Mouse (Mus musculus) limb, embryonic 10.5 days (tissue): ENCODE measurements around the gene Slk. TPM values are rescaled to one million over a fixed set of nuclear protein-coding genes. Genes with fewer than 3 reads are reported as not detected.
"Not testable (repeated sequence)": the region's sequence is repeated elsewhere in the genome, so short reads cannot be mapped to it uniquely, and the experiment has no call there.

ENCODE experiments used
- DNase-seq: peaks from one replicate; pipeline ENCODE4 v3.0.0-alpha.2; 2017; ENCODE audit warnings: low spot score
- H3K27ac ChIP-seq: fragments of 300-500 bp; sonication (generic); 2 replicates; pipeline ENCODE4 v1.5.1; 2016; ENCODE audit warnings: mild to moderate bottlenecking
- H3K27me3 ChIP-seq: fragments of 300-500 bp; sonication (generic); 2 replicates; pipeline ENCODE4 v1.6.1; 2016; ENCODE audit warnings: low read depth, mild to moderate bottlenecking; ENCODE audit not compliant: poor library complexity, severe bottlenecking
- H3K36me3 ChIP-seq: fragments of 300-500 bp; sonication (generic); 2 replicates; pipeline ENCODE4 v1.6.1; 2016; ENCODE audit warnings: mild to moderate bottlenecking, moderate library complexity
- H3K4me1 ChIP-seq: fragments of 300-500 bp; sonication (generic); 2 replicates; pipeline ENCODE4 v1.6.1; 2016
- H3K4me3 ChIP-seq: fragments of 300-500 bp; sonication (generic); 2 replicates; pipeline ENCODE4 v1.5.1; 2016; ENCODE audit warnings: mild to moderate bottlenecking, moderate library complexity
- H3K9me3 ChIP-seq: fragments of 300-500 bp; sonication (generic); replicated peaks from 2 replicates; pipeline ENCODE4 v1.6.1; 2016; ENCODE audit warnings: mild to moderate bottlenecking
- WGBS: fragments of 180-500 bp; shearing (Covaris S2); methylation state at CpG from one replicate; pipeline ENCODE4 v1.1.7; 2016; 5-methylcytosine and 5-hydroxymethylcytosine counted together
- polyA plus RNA-seq: library from polyadenylated mRNA; unstranded; fragments of >200 nt; fragmentation: Nextera tagmentation; extraction: Ambion mirVana; gene quantifications from 2 replicates; pipeline ENCODE4 v1.2.1, GENCODE M21; 2016

Gene Slk
- polyA plus RNA-seq, 1 experiment from 2014 or later: 9.1 TPM

- WGBS: 86% methylated on average over 9 of the region's 9 CpGs
Measured at GRCm38 (mm10) chr19:47549174-47549573, 30.3 kb upstream of the Slk start.

GRCm38 (mm10) chr19:47549584-47549983 is 29.9 kb upstream of the Slk start:
- DNase-seq: no peak
- peaks cover 6% of the 10 kb centered on the region; the same call in 1 of the 2 replicates for H3K4me1 ChIP-seq
- 88% methylated on average over 4 of the region's 4 CpGs for WGBS
- no peak overlapping the region for H3K27ac ChIP-seq
- no peaks in the 10 kb centered on the region for H3K27me3 ChIP-seq
- H3K36me3 ChIP-seq: no peaks in the 10 kb centered on the region
- H3K9me3 ChIP-seq: no peaks in the 10 kb centered on the region
- H3K4me3 ChIP-seq: no peak overlapping the region

More at GRCm38 (mm10) chr19:47549174-47549573, 30.3 kb upstream of the Slk start:
- Histone ChIP-seq H3K27ac (no peak overlapping the region), H3K27me3 (no peaks in the 10 kb centered on the region), H3K4me3 (no peak overlapping the region), H3K9me3 (no peaks in the 10 kb centered on the region), H3K36me3 (no peaks in the 10 kb centered on the region), H3K4me1 (peaks cover 6% of the 10 kb centered on the region; the same call in 1 of the 2 replicates)
- DNase-seq: no peak

GRCm38 (mm10) chr19:47559145-47559544 is 20.3 kb upstream of the Slk start:
- Histone ChIP-seq H3K36me3 (no peaks in the 10 kb centered on the region), H3K27me3 (0 out of 2 replicates have a peak, but pooled peaks cover under 1% of the 10 kb centered on the region), H3K27ac (no peak overlapping the region), H3K4me1 (peaks cover 11% of the 10 kb centered on the region), H3K9me3 (no peaks in the 10 kb centered on the region), H3K4me3 (no peak overlapping the region)
- DNase-seq: no peak
- 88% methylated on average over 5 of the region's 5 CpGs for WGBS

GRCm38 (mm10) chr19:47559751-47560512 is 19.5 kb upstream of the Slk start:
- peak; percentile 18 for DNase-seq
- 73% methylated on average over 14 of the region's 14 CpGs for WGBS
- Histone ChIP-seq H3K9me3 (no peaks in the 10 kb centered on the region), H3K27me3 (0 out of 2 replicates have a peak, but pooled peaks cover 3% of the 10 kb centered on the region), H3K36me3 (no peaks in the 10 kb centered on the region), H3K4me3 (no peak overlapping the region), H3K4me1 (peaks cover 12% of the 10 kb centered on the region), H3K27ac (no peak overlapping the region)

GRCm38 (mm10) chr19:47560544-47561161 is 18.8 kb upstream of the Slk start:
- Histone ChIP-seq H3K4me1 (peaks cover 17% of the 10 kb centered on the region), H3K9me3 (no peaks in the 10 kb centered on the region), H3K27ac (no peak overlapping the region), H3K27me3 (0 out of 2 replicates have a peak, but pooled peaks cover 3% of the 10 kb centered on the region), H3K4me3 (no peak overlapping the region), H3K36me3 (no peaks in the 10 kb centered on the region)
- DNase-seq: peak; percentile 23
- WGBS: 88% methylated on average over 12 of the region's 12 CpGs

GRCm38 (mm10) chr19:47561996-47562441 is 17.5 kb upstream of the Slk start:
- DNase-seq: peak; percentile 26
- Histone ChIP-seq H3K4me3 (no peak overlapping the region), H3K27me3 (0 out of 2 replicates have a peak, but pooled peaks cover 3% of the 10 kb centered on the region), H3K9me3 (no peaks in the 10 kb centered on the region), H3K4me1 (peaks cover 19% of the 10 kb centered on the region), H3K36me3 (no peaks in the 10 kb centered on the region), H3K27ac (no peak overlapping the region)
- 33% methylated on average over 5 of the region's 5 CpGs for WGBS

- no peak overlapping the region for H3K27ac ChIP-seq
- 0 out of 2 replicates have a peak, but pooled peaks cover 3% of the 10 kb centered on the region for H3K27me3 ChIP-seq
- no peaks in the 10 kb centered on the region for H3K36me3 ChIP-seq
- H3K4me1 ChIP-seq: peaks cover 19% of the 10 kb centered on the region
- no peak overlapping the region for H3K4me3 ChIP-seq
- no peaks in the 10 kb centered on the region for H3K9me3 ChIP-seq
- 38% methylated on average over 13 of the region's 13 CpGs for WGBS
- DNase-seq: no peak
Measured at GRCm38 (mm10) chr19:47563715-47564114, 15.8 kb upstream of the Slk start.

GRCm38 (mm10) chr19:47565031-47565654 is 14.3 kb upstream of the Slk start:
- no peak overlapping the region for H3K4me3 ChIP-seq
- H3K4me1 ChIP-seq: peaks cover 19% of the 10 kb centered on the region
- DNase-seq: peak; percentile 24
- H3K27ac ChIP-seq: no peak overlapping the region
- WGBS: 75% methylated on average over 17 of the region's 17 CpGs
- no peaks in the 10 kb centered on the region for H3K9me3 ChIP-seq
- 0 out of 2 replicates have a peak, but pooled peaks cover 3% of the 10 kb centered on the region for H3K27me3 ChIP-seq
- H3K36me3 ChIP-seq: no peaks in the 10 kb centered on the region

- 77% methylated on average over 8 of the region's 8 CpGs for WGBS
- Histone ChIP-seq H3K4me3 (no peak overlapping the region), H3K27me3 (0 out of 2 replicates have a peak, but pooled peaks cover 3% of the 10 kb centered on the region), H3K9me3 (no peaks in the 10 kb centered on the region), H3K27ac (no peak overlapping the region), H3K36me3 (no peaks in the 10 kb centered on the region), H3K4me1 (peaks cover 19% of the 10 kb centered on the region)
- DNase-seq: peak; percentile 25
Measured at GRCm38 (mm10) chr19:47565994-47566393, 13.5 kb upstream of the Slk start.

- Histone ChIP-seq H3K27me3 (no peaks in the 10 kb centered on the region), H3K27ac (no peak overlapping the region), H3K4me1 (0 out of 2 replicates have a peak, but pooled peaks cover 7% of the 10 kb centered on the region), H3K4me3 (no peak overlapping the region), H3K9me3 (no peaks in the 10 kb centered on the region), H3K36me3 (no peaks in the 10 kb centered on the region)
- 84% methylated on average over 5 of the region's 5 CpGs for WGBS
- no peak for DNase-seq
Measured at GRCm38 (mm10) chr19:47570042-47570441, 9.4 kb upstream of the Slk start.

GRCm38 (mm10) chr19:47571981-47572380 is 7.5 kb upstream of the Slk start:
- WGBS: 66% methylated on average over 4 of the region's 4 CpGs
- not testable (repeated sequence) for H3K4me1 ChIP-seq, H3K36me3 ChIP-seq, H3K27ac ChIP-seq, H3K27me3 ChIP-seq, H3K9me3 ChIP-seq, H3K4me3 ChIP-seq, DNase-seq

GRCm38 (mm10) chr19:47573718-47574117 is 5.8 kb upstream of the Slk start:
- Histone ChIP-seq H3K27ac (no peak overlapping the region), H3K36me3 (no peaks in the 10 kb centered on the region), H3K27me3 (no peaks in the 10 kb centered on the region), H3K4me1 (peaks cover 6% of the 10 kb centered on the region), H3K4me3 (no peak overlapping the region), H3K9me3 (no peaks in the 10 kb centered on the region)
- 83% methylated on average over 3 of the region's 3 CpGs for WGBS
- DNase-seq: no peak
